Mouse (Mus musculus) layer of hippocampus, adult 2 months (tissue): ENCODE measurements around the gene Cdc14b. TPM values are rescaled to one million over a fixed set of nuclear protein-coding genes. Genes with fewer than 3 reads are reported as not detected.
"Not testable (repeated sequence)": the region's sequence is repeated elsewhere in the genome, so short reads cannot be mapped to it uniquely, and the experiment has no call there.

Source experiments
- DNase-seq, 2 experiments: peaks; one replicate each; pipeline ENCODE4 v3.0.0; 2022; ENCODE audit warnings: low spot score in 2 of 2
- H3K27ac ChIP-seq: fragments of 200-600 bp; 2 replicates; pipeline ENCODE4 v1.8.1; 2022
- H3K4me3 ChIP-seq: fragments of 200-600 bp; 2 replicates; pipeline ENCODE4 v1.8.1; 2022; ENCODE audit warnings: mild to moderate bottlenecking
- CTCF ChIP-seq: fragments of 200-600 bp; conservative IDR thresholded peaks from 2 replicates; pipeline ENCODE4 v1.8.1; 2022; ENCODE audit warnings: antibody characterized with exemption, mild to moderate bottlenecking, moderate library complexity
- total RNA-seq, 2 experiments: library from RNA; stranded (reverse); gene quantifications; 2 replicates each; pipeline ENCODE4 v1.2.3; 2021

Gene Cdc14b
- total RNA-seq, 2 experiments from 2014 or later: 9.8 to 14.2 TPM

DNA sequence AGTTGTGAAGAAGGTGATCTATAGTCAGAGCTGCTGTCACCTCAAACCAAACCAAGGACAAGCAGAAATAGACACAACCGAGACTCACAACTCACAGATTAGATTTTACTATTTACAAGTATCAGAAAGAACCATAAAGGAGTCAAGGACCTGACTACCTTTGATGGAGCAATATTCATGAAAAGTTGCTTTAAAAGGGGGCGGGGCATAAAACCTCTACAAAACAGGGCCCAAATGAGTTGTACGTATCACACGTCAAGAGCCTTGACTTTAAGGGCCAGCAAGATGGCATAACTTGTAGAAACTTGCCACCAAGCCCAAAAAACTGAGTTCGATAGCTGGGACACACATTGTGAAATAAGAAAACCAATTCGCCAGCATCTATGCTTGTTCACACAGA, 10.5 kb downstream of the Cdc14b start:
- TF ChIP-seq CTCF: no peak
- H3K27ac ChIP-seq: no peak overlapping the region
- H3K4me3 ChIP-seq: no peak overlapping the region
- no peak for DNase-seq

DNA sequence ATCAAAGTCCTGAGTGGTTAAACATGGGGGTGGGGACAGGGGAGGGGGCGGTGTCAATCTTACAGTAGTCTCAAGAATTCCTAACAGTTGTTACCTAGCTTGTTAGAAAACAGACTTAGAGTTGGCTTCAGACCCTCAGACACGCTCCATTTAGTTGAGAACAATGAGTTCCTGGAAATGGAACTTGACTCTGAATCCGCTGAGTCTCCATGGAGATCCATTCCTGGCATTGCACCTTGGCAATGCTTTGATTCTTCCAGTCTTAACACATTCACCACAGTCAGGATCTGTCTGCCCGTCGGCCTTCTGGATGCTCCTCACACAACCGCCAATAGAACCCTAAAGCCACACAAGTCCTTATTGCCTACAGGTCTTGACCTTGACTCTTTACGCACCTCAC, 15.2 kb downstream of the Cdc14b start:
- H3K4me3 ChIP-seq: no peak overlapping the region
- TF ChIP-seq CTCF: no peak
- DNase-seq: peak in 1 of 2 experiments; percentile 39
- peak overlapping the region; percentile 64 for H3K27ac ChIP-seq

DNA sequence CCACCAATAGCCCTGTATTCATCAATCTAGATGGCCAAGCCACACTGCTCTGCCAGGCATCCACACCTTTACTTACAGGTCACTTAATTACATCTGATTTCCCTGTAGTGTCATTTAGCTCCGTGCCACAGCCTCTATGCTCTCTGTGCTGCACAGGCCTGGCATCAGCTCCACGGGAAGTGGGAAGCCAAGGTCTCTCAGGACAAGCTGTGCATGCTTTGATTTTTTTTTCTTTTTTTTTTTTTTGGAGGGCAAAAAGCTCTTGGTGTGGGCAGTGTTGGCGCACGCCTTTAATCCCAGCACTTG, 16.6 kb downstream of the Cdc14b start:
- no peak overlapping the region for H3K27ac ChIP-seq
- TF ChIP-seq CTCF: no peak
- H3K4me3 ChIP-seq: no peak overlapping the region
- no peak for DNase-seq

DNA sequence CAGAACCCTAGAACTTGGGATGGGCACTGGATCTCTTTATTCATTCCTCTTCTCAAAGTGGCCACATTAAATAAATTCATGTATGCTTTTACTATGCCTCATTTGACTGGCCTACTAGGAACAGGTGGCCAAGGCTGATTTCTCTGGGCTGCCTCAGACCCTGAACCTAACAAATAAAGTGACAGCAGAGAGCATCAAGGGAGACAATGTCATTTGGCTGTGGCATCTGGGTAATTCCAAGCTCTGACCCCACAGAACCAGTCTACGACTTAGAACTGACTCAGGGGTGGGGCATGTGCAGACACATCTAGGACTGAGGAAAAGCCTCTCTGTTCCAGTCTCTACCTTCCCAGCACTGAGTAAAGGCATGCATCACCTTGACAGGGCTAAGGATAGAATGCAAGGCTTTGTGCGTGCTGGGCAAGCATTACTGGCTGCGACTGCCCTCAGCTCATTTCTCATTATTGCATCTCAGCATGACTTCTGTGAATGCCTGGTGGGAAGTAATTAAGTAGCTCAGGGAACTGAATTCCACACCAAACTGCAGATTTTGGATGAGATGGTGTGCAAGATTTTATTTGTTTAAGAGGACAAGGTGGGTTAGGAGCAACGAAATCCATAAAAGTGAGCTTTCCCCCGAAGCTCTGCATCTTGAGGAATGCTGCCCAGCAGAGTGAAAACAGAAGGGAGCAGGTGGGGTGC, 17.1 kb downstream of the Cdc14b start:
- TF ChIP-seq CTCF: no peak
- Histone ChIP-seq H3K27ac (no peak overlapping the region), H3K4me3 (no peak overlapping the region)
- DNase-seq: no peak

DNA sequence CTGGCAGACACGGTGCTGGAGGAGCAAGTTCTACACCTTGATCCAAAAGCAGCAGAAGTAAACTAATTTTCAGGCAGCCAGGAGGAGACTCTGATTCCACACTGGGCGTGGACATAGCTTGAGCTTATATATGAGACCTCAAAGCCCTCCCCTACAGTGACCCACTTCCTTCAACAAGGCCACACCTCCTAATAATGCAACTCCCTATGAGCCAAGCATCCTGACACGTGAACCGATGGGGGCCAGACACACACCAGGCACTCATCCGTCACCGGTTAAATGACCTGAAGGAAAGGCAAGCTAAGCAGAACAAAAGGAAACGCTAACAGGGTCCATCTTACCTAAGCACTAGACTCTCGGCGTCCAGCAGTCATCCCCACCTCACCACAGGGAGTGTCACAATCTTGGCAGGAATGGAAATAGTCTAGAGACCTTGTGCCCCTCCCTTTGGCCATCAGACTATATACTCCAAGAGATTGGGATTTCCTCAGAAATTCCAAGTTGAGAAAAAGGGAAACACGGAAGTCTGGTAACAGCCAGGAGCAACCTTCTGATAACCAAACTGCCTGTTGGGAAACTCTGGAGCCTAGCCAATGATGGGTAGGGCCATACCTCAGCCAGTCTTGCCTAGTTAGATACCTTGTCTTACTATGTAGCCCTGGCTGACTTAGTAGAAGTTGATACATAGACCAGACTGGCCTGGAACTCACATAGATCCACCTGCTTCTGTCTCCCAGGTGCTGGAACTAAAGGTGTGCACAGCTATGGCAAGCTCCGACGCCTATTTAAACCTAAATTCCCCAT, 17.9 kb downstream of the Cdc14b start:
- no peak for DNase-seq
- no peak for TF ChIP-seq CTCF
- H3K4me3 ChIP-seq: no peak overlapping the region
- H3K27ac ChIP-seq: no peak overlapping the region

DNA sequence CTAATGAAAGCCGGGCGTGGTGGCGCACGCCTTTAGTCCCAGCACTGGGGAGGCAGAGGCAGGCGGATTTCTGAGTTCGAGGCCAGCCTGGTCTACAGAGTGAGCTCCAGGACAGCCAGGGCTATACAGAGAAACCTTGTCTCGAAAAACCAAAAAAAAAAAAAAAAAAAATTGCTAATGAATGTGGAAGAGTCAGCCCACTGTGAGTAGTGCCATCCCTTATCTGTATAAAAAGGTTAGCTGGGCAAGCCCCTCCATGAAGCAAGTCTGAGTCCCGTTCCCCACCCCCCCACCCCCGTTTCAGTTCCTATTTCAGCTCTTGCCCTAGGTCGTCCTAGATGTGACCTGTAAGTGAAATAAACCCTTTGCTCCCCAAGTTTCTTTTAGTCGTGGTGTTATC, 20.9 kb downstream of the Cdc14b start:
- DNase-seq, H3K27ac ChIP-seq, H3K4me3 ChIP-seq: not testable (repeated sequence)

DNA sequence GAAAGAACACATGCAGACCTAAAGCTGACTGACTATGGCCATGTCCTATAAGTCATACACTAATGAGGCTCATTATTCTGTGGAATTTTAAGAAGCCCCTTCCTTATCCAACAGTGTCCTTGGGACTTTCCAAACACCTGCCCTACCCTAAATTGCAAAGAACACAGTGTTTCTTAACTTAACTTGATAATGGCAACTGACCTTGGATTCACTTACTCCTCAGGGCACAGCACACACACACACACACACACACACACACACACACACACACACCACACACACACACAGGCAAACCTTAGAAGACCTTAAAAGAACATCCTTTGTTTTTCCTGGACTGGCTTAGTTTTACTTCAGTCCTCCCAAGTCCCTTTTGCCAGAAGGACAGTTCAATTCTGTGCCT, 21.4 kb downstream of the Cdc14b start:
- TF ChIP-seq CTCF: no peak
- H3K27ac ChIP-seq: no peak overlapping the region
- no peak overlapping the region for H3K4me3 ChIP-seq
- DNase-seq: no peak

DNA sequence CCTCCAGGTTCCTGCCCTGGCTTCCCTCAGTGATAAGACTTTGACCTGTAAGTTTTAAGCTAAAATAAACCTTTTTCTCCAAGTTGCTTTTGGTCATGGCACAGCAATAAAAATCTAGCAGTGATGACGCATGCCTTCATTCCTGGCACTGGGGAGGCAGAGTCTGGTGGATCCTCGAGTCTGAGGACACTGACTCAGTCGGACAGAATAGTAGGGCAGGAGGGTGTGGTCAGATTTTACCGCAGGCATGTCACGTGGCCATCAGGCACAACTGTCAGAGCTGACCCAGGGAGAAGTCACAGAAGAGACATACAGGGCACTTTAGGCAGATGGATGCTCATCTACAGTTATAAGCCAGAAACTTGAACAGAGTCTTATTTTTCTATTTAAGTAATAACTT, 22.9 kb downstream of the Cdc14b start:
- DNase-seq: no peak
- TF ChIP-seq CTCF: no peak
- Histone ChIP-seq H3K27ac (no peak overlapping the region), H3K4me3 (no peak overlapping the region)

DNA sequence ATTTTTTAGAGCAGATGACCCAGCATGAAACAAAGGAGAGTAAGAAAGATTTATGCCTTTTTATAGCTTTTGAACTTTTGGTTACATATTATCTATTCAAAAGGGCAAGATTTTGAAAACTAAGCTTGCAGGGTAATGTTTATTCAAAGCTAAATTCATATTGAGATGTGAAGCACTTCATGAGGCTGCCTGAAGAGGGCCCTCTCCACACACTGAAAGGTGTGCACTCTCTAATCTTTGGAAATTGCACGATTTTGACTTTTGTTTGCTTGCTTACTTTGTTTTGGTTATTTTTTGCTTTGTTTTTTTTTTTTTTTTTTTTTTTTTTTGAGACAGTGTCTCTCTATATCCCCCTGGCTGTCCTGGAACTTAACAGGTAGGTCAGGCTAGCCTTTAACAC, 24.7 kb downstream of the Cdc14b start:
- Histone ChIP-seq H3K27ac (no peak overlapping the region), H3K4me3 (no peak overlapping the region)
- no peak for DNase-seq
- TF ChIP-seq CTCF: peak; percentile 80

DNA sequence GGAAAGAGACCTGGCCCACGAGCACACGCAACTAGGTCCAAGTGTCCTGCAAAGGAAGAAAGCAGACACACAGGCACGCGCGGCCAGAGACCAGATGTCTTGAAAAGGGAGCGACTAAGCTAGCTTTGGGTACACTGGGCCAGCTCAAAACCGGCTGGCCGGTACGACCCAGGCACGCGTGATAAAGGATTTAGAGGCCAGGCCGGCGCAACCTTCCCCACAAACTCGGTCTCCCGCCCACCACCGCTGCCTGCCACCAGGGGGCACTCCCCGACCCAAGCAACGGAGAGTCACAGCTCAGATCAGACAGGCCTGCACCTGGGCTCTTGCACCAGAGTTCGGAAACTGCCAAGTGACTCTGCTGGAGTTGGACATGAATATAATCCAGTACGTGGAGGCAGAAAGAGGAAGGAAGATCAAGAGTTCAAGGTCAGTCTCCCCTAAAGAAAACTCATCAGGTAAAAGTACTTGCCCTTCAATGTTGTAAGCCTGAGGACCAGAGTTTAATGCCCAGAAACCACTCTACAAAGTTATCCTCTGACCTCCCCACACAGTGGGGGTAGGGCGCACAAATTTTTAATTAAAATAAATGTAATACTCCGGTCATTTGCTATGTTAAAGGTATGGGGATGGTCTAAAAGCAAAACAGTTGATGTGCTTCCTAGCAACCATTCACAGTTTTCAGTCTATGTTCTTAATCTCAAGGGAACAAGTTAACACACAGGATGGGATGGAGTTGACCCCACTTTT, 26.1 kb downstream of the Cdc14b start:
- TF ChIP-seq CTCF: peak; percentile 97
- H3K27ac ChIP-seq: peak overlapping the region; percentile 46; the same call in 1 of the 2 replicates
- peak overlapping the region; percentile 55 for H3K4me3 ChIP-seq
- DNase-seq: peak; percentile 67 to 86

DNA sequence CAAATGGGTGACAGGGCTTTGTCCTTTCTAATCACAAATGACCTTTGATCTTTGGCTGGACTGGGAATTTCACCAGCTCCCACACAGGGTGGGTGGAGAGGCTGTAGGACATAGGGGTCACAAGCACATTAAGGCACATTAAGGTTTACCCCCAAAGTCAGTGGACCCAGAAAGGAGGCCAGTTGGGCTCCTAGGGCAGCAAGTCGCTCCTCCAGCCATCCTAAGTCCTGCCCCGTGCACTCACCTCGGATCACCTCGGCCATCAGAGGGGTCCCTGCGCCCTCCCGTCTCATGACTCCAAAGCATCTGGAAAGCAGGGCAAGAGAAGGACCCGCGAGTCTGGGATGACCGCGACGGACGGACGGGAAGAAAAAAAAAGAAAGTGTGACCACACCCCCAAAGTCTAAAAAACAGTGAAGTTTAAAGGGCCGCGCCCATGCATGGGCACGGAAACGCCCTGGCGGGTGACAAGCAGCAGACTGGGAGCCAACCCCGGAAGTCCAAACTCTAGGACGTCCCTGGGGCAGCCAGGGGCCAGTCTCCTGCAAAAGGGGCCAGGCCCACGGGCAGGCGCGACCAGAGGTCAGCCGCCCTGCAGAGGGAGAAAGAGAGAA, 26.8 kb downstream of the Cdc14b start:
- TF ChIP-seq CTCF: no peak
- peak overlapping the region; percentile 55 for H3K4me3 ChIP-seq
- H3K27ac ChIP-seq: peak overlapping the region; percentile 46; the same call in 1 of the 2 replicates
- no peak for DNase-seq

DNA sequence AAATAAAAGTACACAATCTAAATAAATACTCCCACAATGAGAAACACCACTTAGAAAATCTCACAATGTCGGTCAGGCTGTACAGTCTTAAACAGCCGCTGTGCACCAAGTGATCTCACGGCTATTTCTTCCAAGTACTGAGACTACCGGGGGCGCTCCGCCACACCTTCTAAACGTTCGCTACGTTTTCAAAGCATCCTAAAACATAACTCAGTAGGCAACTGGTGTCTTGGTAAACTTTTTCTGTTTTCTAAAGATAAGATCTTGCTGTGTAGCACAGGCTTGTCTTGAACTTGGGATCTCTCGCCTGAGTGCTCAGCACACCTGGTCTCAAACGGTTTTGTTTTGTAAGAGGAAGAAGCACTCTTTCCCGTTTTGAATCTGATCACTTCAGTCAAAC, 29.0 kb downstream of the Cdc14b start:
- TF ChIP-seq CTCF: no peak
- DNase-seq: no peak

DNA sequence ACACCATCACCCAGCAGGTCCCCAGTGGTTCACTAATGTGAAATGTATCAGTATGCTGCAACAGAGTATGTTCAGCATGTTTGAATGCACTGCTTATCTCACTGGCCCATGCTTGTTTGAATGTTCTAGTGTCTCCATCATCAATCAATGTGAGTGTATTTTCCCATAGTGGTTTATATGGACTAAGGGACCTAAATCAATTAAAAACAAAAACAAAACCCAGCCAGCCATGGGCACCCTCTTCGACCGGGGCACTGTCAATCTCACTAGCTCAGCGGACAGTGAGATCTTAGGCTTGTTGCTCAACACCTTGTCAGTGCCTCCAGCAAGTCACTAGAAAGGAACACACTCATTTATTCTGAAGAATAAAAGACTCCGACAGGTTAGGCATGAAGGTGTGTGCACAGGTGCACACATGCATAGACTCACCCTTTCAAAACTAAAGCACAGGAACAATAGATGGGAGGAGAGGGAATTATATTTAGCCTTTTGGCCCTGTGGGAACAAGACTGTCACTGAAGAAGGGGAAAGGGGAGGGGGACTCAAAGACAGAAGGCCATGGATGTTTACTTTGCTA, 30.3 kb downstream of the Cdc14b start:
- Histone ChIP-seq H3K27ac (no peak overlapping the region), H3K4me3 (no peak overlapping the region)
- no peak for TF ChIP-seq CTCF
- no peak for DNase-seq

More for the DNA sequence above, 29.0 kb downstream of the Cdc14b start:
- no peak overlapping the region for H3K27ac ChIP-seq
- H3K4me3 ChIP-seq: no peak overlapping the region
